Mouse (Mus musculus): ENCODE results near the gene Naa80. TPM values are rescaled to one million over a fixed set of nuclear protein-coding genes. Genes with fewer than 3 reads are reported as not detected.
A peak's percentile ranks its signal among the peaks of the same experiment; 100 is the strongest.
"Not testable (repeated sequence)": the region's sequence is repeated elsewhere in the genome, so short reads cannot be mapped to it uniquely, and the experiment has no call there.

Naa80 gene
- total RNA-seq, 1 experiment, result 7.3 TPM

DNA sequence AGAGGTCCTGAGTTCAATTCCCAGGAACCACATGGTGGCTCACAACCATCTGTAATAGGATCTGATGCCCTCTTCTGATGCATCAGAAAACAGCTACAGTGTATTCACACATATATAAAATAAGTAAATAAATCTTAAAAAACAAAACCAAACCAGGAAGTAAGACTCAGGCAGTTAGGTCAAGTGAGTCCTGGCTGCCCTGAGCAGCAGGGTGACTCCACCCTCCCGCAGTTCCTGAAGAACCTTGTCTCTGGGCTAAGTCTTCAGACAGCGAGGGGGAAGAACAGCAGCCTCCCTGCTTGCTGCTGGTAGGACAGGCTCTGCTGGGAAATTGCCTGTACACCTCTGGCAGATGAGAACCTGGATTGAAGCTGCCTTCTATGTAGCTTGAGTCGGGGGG lies 22.3 kb upstream of the Naa80 start:
- DNase-seq (ENCODE audit: low read depth, low spot score), result no peak
- no peak overlapping the region for H3K4me3 ChIP-seq (ENCODE audit: insufficient read depth in 1 of 2, low read depth in 1 of 2, low read length in 2 of 2, poor library complexity in 1 of 2, severe bottlenecking in 1 of 2)
- TF ChIP-seq ZC3H11A (IDR thresholded peaks at IDR 0.05; ENCODE audit: borderline replicate concordance, low read depth, low read length), result no peak
- TF ChIP-seq CHD2 (IDR thresholded peaks at IDR 0.05; ENCODE audit: low read depth, low read length), result no peak
- TF ChIP-seq HCFC1 (IDR thresholded peaks at IDR 0.05; ENCODE audit: borderline replicate concordance, insufficient read depth, low read length), result no peak
- no peak for TF ChIP-seq ZNF384 (IDR thresholded peaks at IDR 0.05; ENCODE audit: low read depth, low read length)
- TF ChIP-seq MAFK (IDR thresholded peaks at IDR 0.05; ENCODE audit: insufficient read depth, low read depth, low read length), result no peak
- H3K9ac ChIP-seq (ENCODE audit: insufficient read depth, low read depth, low read length, poor library complexity, severe bottlenecking), result no peak overlapping the region
- in situ Hi-C loops (cut with MboI; ENCODE audit: low sequenced_read_pairs in 2 of 2, unreplicated experiment in 2 of 2), result no loop called here
- H3K4me1 ChIP-seq (ENCODE audit: control insufficient read depth in 2 of 2, insufficient read depth in 2 of 2, low read length in 2 of 2, poor library complexity in 1 of 2), result peaks cover 0 to 5% of the 10 kb centered on the region in 2 experiments; a peak in 1 of 4 replicates
- H3K27ac ChIP-seq (ENCODE audit: insufficient read depth, low read depth, low read length, poor library complexity, severe bottlenecking), result no peak overlapping the region
- peaks cover 18% of the 10 kb centered on the region for H3K36me3 ChIP-seq (ENCODE audit: control insufficient read depth, insufficient read depth, low read length, poor library complexity, severe bottlenecking)
- no peaks in the 10 kb centered on the region for H3K9me3 ChIP-seq (ENCODE audit: control insufficient read depth, insufficient read depth, low read depth, low read length)

DNA sequence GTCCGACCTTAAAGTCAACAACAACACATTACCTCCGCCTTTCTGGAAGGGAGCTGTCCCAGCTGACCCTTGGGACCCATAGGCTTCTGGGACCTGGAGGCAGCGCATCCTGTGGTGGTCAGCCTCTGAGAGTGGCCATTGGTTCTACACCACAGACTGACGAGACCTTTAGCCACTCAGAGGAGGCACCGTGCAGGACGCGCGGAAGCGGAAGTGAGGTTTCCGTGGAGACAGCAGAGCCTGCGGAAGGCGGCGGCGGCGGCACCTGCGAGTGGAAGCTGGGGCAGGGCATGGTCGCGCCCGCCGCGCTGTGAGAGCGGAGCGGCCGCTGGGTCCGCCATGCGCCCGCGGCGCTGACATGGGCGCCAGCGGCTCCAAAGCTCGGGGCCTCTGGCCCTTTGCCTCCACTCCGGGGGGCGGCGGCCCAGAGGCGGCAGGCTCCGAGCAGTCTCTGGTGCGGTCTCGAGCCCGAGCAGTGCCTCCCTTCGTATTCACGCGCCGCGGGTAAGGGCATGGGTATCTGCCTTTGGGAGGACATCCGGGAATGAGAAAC lies 15.6 kb upstream of the Naa80 start, which contains the start of gene Tusc2:
Gene Tusc2 (plus strand): TSS at position 227 of the 553 bp plus-strand sequence.
- Histone ChIP-seq H3K9ac (ENCODE audit: insufficient read depth, low read depth, low read length, poor library complexity, severe bottlenecking) (peak within 1 kb of the TSS; percentile 80), H3K4me3 (ENCODE audit: insufficient read depth in 1 of 2, low read depth in 1 of 2, low read length in 2 of 2, poor library complexity in 1 of 2, severe bottlenecking in 1 of 2) (peak within 1 kb of the TSS; percentile 79 to 87), H3K27ac (ENCODE audit: insufficient read depth, low read depth, low read length, poor library complexity, severe bottlenecking) (no peak within 1 kb of the TSS), H3K36me3 (ENCODE audit: control insufficient read depth, insufficient read depth, low read length, poor library complexity, severe bottlenecking) (peaks cover 19% of the 10 kb centered on the region), H3K4me1 (ENCODE audit: control insufficient read depth in 2 of 2, insufficient read depth in 2 of 2, low read length in 2 of 2, poor library complexity in 1 of 2) (peaks cover 0 to 10% of the 10 kb centered on the region in 2 experiments; a peak in 1 of 4 replicates), H3K9me3 (ENCODE audit: control insufficient read depth, insufficient read depth, low read depth, low read length) (no peaks in the 10 kb centered on the region)
- peak; percentile 87 for DNase-seq (ENCODE audit: low read depth, low spot score)
- in situ Hi-C loops (cut with MboI; ENCODE audit: low sequenced_read_pairs in 2 of 2, unreplicated experiment in 2 of 2), result no loop called here
- peak; percentile 75; the same call in 1 of the 2 replicates for TF ChIP-seq CHD2 (IDR thresholded peaks at IDR 0.05; ENCODE audit: low read depth, low read length)
- no peak for TF ChIP-seq ZC3H11A (IDR thresholded peaks at IDR 0.05; ENCODE audit: borderline replicate concordance, low read depth, low read length)

DNA sequence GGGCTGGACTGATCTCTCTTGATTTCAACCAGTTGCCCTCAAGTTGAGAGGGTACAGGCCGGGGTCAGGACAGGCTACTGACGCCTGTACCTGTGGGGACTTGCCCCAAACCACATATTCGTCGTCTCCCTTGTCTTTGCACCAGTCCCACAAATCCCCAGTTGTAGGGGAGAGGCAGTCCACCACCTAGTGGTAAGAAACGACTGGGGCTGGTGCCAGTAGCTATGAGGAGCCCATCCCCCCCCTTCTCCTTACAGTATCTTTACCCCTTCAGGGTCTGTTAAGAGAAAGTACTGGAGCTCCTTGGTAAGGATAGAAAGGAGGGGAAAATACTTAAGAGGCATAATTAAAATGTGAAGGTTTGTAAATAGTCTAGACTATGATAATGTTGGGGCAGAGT lies 13.1 kb upstream of the Naa80 start:
- H3K4me3 ChIP-seq (ENCODE audit: insufficient read depth in 1 of 2, low read depth in 1 of 2, low read length in 2 of 2, poor library complexity in 1 of 2, severe bottlenecking in 1 of 2), result not testable (repeated sequence)

DNA sequence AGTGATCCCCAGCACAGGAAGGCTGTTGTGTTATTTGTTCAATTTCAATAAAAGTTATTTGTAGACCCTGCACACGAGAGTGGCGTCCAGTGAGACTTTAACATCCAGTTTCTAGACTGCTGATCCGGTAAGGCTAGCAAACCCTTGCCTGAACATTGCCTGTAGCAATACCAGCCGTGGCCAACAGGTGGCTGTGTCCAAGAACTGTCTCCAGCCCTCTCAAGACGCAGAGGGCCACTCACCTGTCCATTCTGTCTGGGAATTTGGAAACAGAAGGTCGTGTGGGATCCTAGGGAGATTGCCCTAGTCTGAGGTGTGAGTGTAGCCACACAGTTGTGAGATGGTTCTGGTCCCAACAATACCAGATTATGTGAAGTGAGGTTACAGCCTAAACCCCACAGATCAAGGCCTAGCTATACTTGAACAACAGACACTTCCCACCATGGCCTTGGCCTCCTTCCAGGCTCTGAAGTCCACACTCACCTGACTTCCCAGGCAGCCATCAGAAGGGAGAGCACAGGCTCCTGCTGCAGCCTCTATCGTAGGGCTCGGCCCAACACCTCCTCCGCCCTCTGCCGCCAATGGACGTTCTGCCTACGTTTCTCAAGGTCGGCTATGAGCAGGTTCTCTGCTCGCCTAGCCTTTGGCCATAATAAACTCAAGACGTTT lies 12.5 kb upstream of the Naa80 start:
- Histone ChIP-seq H3K4me3 (ENCODE audit: insufficient read depth in 1 of 2, low read depth in 1 of 2, low read length in 2 of 2, poor library complexity in 1 of 2, severe bottlenecking in 1 of 2) (no peak overlapping the region), H3K9ac (ENCODE audit: insufficient read depth, low read depth, low read length, poor library complexity, severe bottlenecking) (no peak overlapping the region), H3K27ac (ENCODE audit: insufficient read depth, low read depth, low read length, poor library complexity, severe bottlenecking) (no peak overlapping the region), H3K4me1 (ENCODE audit: control insufficient read depth in 2 of 2, insufficient read depth in 2 of 2, low read length in 2 of 2, poor library complexity in 1 of 2) (peaks cover 0 to 22% of the 10 kb centered on the region in 2 experiments; a peak in 3 of 4 replicates), H3K36me3 (ENCODE audit: control insufficient read depth, insufficient read depth, low read length, poor library complexity, severe bottlenecking) (peaks cover 19% of the 10 kb centered on the region), H3K9me3 (ENCODE audit: control insufficient read depth, insufficient read depth, low read depth, low read length) (no peaks in the 10 kb centered on the region)
- no peak for TF ChIP-seq HCFC1 (IDR thresholded peaks at IDR 0.05; ENCODE audit: borderline replicate concordance, insufficient read depth, low read length)
- TF ChIP-seq ZC3H11A (IDR thresholded peaks at IDR 0.05; ENCODE audit: borderline replicate concordance, low read depth, low read length), result no peak
- in situ Hi-C loops (cut with MboI; ENCODE audit: low sequenced_read_pairs in 2 of 2, unreplicated experiment in 2 of 2), result no loop called here
- no peak for DNase-seq (ENCODE audit: low read depth, low spot score)

More for the DNA sequence above, 13.1 kb upstream of the Naa80 start:
- DNase-seq (ENCODE audit: low read depth, low spot score); H3K9ac ChIP-seq (ENCODE audit: insufficient read depth, low read depth, low read length, poor library complexity, severe bottlenecking); in situ Hi-C loops (cut with MboI; ENCODE audit: low sequenced_read_pairs in 2 of 2, unreplicated experiment in 2 of 2); H3K27ac ChIP-seq (ENCODE audit: insufficient read depth, low read depth, low read length, poor library complexity, severe bottlenecking); H3K9me3 ChIP-seq (ENCODE audit: control insufficient read depth, insufficient read depth, low read depth, low read length): not testable (repeated sequence)
- Histone ChIP-seq H3K36me3 (ENCODE audit: control insufficient read depth, insufficient read depth, low read length, poor library complexity, severe bottlenecking) (peaks cover 14% of the 10 kb centered on the region), H3K4me1 (ENCODE audit: control insufficient read depth in 2 of 2, insufficient read depth in 2 of 2, low read length in 2 of 2, poor library complexity in 1 of 2) (peaks cover 0 to 17% of the 10 kb centered on the region in 2 experiments; a peak in 3 of 4 replicates)

DNA sequence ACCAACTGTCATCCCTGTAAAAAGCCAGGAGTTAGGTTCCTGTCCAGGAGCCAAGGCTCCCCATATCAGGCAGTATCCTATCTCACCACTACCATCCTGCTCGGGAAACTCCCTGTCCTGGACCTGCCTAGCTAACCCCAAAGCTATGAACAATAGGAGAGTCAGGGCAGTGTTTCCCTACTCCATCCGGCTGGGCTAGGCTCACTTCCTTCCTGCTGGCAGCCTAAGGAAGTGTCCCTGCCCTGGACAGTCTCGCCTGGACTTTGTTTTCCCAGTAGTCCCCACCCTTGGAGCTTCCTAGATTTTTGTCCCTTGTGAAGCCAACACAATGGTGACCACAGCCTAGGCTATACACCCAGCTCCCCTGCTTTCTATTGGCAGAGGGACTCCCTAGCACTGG lies 11.8 kb upstream of the Naa80 start:
- no peak for TF ChIP-seq HCFC1 (IDR thresholded peaks at IDR 0.05; ENCODE audit: borderline replicate concordance, insufficient read depth, low read length)
- no peak for TF ChIP-seq CHD2 (IDR thresholded peaks at IDR 0.05; ENCODE audit: low read depth, low read length)
- no peak for TF ChIP-seq ZNF384 (IDR thresholded peaks at IDR 0.05; ENCODE audit: low read depth, low read length)
- no peak for TF ChIP-seq ZC3H11A (IDR thresholded peaks at IDR 0.05; ENCODE audit: borderline replicate concordance, low read depth, low read length)
- TF ChIP-seq MAFK (IDR thresholded peaks at IDR 0.05; ENCODE audit: insufficient read depth, low read depth, low read length), result no peak
- H3K4me3 ChIP-seq (ENCODE audit: insufficient read depth in 1 of 2, low read depth in 1 of 2, low read length in 2 of 2, poor library complexity in 1 of 2, severe bottlenecking in 1 of 2), result no peak overlapping the region
- no peak overlapping the region for H3K27ac ChIP-seq (ENCODE audit: insufficient read depth, low read depth, low read length, poor library complexity, severe bottlenecking)
- no peak for DNase-seq (ENCODE audit: low read depth, low spot score)
- no peaks in the 10 kb centered on the region for H3K9me3 ChIP-seq (ENCODE audit: control insufficient read depth, insufficient read depth, low read depth, low read length)
- in situ Hi-C loops (cut with MboI; ENCODE audit: low sequenced_read_pairs in 2 of 2, unreplicated experiment in 2 of 2), result no loop called here
- peaks cover 0 to 25% of the 10 kb centered on the region in 2 experiments; a peak in 3 of 4 replicates for H3K4me1 ChIP-seq (ENCODE audit: control insufficient read depth in 2 of 2, insufficient read depth in 2 of 2, low read length in 2 of 2, poor library complexity in 1 of 2)
- H3K9ac ChIP-seq (ENCODE audit: insufficient read depth, low read depth, low read length, poor library complexity, severe bottlenecking), result no peak overlapping the region
- peaks cover 20% of the 10 kb centered on the region; the same call in 1 of the 2 replicates for H3K36me3 ChIP-seq (ENCODE audit: control insufficient read depth, insufficient read depth, low read length, poor library complexity, severe bottlenecking)

Data from ES-E14 (cell line).